Mouse (Mus musculus): ENCODE measurements around the gene Cenpf.
A peak's percentile ranks its signal among the peaks of the same experiment; 100 is the strongest.

Cenpf gene

DNA sequence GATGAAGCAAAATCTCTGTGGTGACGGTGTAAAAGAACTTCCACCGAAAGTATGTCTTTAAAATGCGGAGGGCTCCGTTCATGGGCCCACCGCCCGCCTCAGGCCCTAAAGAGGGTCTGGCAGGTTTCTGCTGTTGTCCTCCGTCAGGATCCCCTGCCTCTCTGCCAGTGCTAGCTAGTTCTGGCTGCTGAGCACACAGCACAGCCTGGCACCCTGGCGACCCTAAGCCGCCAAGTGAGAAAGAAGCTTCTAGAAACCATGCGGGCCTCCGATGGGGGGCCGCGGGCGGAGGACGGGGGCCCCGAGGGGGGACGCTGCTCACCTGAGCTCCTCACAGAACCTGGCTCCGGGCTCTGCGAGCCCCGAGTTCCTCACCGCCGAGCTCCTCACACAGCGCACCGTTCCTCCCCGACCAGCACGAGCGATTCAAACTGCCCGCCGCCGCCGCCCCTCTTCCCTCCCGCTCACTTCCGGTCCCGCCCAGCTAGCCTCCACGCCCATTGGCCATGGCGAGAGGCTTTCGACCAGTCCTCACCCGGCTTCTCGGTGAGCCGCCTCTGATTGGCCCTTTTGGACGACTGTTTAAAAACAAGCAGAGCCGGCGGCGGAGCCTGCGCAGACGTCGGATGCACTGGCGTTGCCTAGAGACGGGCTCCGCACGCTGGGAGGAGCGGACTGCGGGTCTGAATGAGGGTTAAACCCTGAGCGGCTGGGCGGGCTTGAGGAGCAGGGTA lies at the start of gene Cenpf:
Gene Cenpf (minus strand): TSS at position 433 of the 734 bp plus-strand sequence.
- DNase-seq = peak; percentile 97

- DNase-seq = no peak
Measured at GRCm38 (mm10) chr1:189732156-189732555, 44.3 kb upstream of the Cenpf start.

DNA sequence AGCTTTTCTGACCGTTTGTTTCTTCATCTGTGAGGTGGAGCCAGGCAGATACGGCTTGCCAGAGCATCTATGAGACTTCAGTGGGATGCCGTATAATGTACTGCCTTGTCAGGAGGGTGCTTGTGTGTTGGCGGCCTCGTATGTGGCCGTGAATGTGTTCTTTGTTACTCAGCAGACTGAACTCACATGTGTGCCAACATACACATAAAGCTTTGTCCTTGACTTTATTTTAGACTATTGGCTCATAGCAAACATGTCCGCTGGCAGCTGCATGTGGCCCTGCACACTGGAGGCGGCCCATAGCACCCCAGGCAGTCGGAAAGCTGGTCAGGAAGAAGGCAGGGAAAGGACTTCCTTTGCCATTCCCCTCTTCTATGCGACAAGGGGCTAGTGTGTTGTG lies 43.8 kb upstream of the Cenpf start:
- no peak for DNase-seq

- DNase-seq = peak; percentile 56
Measured at GRCm38 (mm10) chr1:189729141-189729815, 41.4 kb upstream of the Cenpf start.

DNA sequence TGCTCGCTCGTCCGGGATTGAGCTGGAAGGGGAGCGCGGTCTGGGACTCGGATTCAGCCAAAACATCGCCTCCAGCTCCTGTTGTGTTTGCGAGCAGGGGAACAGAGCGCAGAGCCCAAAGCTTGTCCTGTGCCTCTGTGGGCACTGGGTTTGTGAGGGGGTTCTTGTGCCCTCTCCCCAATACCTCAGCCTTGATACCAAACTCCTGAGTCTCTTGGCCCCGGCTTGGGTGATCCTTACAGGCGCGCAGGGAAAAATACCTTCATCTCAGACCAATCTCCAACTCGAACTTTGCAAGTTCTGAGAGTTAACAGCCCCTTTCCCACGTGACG lies 40.9 kb upstream of the Cenpf start:
- DNase-seq = no peak

DNA sequence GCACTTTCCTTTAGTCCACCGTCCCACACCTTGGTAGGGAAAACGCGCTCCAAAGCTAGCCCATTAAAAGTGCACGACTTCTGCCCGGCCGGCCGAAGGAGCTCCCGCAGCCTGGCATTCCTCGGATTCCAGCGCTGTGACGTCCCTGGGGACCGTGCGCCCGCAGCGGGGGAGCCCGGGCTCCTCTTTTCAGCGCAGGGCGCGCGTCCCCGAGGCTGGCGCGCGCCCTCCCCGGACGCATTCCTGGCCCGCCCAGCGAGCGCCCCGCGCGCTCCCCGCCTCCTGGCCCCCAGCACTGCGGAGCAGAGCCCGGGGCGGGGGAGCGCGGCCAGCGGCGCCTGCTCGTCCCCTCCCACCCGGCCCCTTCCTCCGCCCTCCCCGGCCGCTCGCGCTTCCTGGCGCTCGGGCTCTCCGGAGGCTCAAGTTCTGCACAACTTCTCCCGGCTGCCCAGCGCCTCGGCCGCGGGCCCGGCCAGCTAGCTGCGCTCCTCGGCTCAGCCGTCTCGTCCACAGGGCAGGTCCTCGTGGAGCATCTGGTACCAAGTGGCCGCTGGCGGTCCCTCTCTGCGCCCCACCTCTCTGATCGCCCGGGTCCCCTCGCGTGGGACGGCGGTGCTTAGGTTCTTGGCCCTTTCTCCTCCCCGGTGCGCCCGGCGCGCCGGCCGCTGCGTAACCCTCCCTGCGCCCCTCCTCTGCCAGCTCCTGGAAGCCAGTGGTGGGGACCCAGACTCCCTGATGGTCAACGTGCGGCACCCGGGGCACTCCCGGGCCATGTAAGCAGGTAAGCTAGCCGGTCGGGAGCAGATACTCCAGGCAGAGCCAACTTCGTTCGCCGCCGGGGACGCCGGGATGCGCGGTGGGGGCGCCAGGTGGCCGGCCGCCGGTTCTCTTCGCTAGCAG lies 40.2 kb upstream of the Cenpf start, which contains the start of gene Ptpn14:
Gene Ptpn14 (plus strand): TSS at position 385 of the 900 bp plus-strand sequence.
- peak; percentile 82 for DNase-seq

DNA sequence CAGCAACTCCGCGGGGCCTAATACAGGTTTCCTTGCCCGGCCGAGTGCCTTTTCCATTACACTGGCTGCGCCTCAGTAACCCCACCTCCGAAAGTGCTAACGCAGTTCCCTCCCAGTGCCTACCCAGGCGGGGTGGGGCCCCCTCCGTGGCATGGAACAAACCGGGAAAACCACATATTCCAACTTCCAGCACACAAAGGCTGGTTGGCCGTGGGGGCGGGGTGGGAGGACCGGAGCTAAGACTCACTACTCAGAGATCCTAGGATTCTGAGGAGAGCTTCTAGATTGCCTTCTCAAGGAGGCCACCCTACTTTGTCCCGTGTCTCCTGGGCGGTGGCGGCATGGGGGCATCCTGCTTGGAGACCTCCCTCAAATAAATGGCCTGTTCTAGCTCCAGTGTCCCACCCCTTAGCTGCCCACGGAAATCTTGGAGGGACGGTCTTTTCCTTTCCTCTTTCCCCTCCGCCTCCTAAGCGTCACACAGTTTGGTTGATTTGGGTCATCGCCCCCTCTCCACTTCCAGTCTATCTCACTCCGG lies 39.5 kb upstream of the Cenpf start:
- peak; percentile 51 for DNase-seq

GRCm38 (mm10) chr1:189726121-189726520 lies 38.2 kb upstream of the Cenpf start:
- no peak for DNase-seq

DNA sequence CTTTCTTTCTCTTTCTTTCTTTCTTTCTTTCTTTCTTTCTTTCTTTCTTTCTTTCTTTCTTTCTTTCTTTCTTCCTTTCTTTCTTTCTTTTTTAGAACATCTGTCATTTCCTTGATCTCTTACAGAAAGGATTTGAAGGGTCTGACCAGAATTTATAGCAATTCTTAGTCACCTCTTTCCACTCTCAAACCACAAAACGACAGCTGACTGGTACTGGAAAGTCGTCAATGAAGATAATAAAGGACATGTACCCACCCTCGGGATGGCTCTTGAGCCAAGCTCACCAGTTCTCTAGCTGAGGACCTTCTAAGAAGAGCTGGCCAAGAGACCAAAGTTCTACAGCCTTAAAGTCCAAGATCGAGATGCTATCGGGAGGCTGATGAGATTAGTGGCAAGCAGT lies 30.7 kb upstream of the Cenpf start:
- DNase-seq = no peak

- no peak for DNase-seq
Measured at GRCm38 (mm10) chr1:189717546-189717945, 29.7 kb upstream of the Cenpf start.

DNA sequence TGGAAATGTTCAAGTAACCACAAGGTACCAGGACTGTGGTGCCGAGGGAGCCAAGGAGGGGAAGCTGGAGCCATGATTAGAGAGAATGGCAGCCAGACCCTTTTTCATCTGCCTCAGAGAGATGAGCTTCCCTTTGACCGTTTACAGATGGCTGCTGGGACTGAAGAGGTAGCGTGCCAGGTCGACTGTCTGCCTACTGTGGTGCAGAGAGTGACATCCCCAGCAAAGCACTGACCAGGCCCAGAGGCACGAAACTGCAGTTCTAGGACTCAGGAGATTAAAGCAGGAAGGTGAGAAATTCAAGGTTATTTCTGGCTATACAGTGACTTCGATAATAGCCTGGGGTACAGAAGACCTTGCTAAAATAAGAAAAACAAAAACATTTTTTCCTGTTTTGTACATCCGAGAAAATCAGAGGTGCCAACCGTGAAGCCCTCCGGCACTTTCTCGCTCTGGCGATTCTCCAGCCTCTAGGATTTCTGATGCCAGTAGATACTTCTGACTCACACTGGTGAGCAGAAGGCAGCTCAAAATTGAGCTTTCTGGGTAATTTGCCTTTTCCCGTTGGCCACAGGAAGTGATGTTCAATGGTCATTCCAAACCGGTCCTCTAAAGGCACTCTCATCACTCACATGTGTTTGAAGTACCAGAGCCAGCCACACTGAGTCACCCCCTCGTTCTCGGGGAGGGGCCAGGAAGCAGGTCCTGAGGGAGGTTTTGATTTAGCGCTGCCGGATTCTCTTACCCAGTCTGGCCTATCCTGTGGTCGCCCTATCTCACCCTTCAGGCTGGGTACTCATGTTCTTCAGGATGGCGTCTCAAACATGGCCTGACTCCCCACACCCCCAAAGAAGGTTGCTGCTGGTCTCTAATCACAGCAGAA lies 28.3 kb upstream of the Cenpf start:
- no peak for DNase-seq

DNA sequence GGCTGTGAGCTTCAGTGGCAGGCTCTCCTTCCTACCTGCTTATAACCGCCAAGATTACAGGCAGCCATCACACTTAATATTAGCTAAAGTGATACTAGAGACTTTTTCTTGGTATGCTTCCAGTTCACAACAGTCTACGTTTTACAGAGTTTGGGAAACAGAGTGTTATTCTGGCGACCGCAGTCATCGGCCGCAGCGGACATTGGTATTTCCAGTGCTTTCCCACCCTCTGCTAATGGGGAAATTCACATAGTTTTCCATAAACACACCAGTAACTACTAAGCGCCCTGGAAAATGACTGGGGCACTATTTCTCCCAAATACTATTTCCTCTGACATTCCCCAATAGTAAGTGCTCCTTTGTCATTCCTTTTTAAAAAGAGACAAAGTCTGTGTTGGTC lies 21.1 kb upstream of the Cenpf start:
- no peak for DNase-seq

DNA sequence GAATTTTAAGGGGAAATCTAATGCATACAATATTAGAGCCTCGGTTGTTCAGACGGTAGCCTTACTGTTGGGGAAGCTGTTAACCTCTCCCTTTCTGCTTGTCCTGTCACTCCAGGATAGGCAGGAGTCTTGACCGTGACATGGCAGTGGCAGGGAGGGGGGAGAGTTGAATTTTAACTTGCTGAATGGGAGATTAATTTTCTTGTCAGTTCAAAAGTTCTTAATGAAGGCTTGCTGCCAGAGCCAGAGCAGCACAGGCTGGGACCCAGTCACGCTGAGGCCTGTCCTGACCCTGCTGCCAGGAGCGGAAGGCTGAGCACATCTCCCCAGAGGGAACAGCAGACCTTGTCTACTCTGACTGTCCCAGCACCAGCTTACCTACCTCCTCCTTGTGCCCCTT lies 19.5 kb upstream of the Cenpf start:
- DNase-seq = no peak

- DNase-seq = no peak
Measured at GRCm38 (mm10) chr1:189707014-189707413, 19.1 kb upstream of the Cenpf start.

GRCm38 (mm10) chr1:189706040-189706645 lies 18.3 kb upstream of the Cenpf start:
- no peak for DNase-seq

GRCm38 (mm10) chr1:189703591-189703990 lies 15.7 kb upstream of the Cenpf start:
- DNase-seq = no peak

DNA sequence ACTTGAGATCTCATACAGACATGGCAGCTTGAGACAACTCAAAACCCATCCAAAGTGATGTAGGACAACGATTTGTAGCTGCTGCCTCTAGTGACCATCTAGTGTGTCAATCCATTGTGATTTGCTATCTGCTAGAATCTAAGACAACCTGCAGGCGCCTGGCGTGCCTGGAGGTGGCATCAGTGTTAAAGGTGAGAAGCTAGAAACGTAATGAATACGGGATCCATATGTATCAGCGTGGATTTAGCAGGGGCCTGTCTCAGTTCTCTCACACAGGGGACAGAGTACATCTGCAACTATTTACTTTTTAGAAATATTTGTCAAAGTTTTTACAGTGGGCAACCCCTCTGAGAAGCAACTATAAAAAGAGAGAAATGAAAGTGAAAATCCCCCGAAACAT lies 15.3 kb upstream of the Cenpf start:
- DNase-seq = peak; percentile 73

GRCm38 (mm10) chr1:189700990-189701389 lies 13.1 kb upstream of the Cenpf start:
- peak; percentile 83 for DNase-seq

GRCm38 (mm10) chr1:189700186-189700585 lies 12.3 kb upstream of the Cenpf start:
- DNase-seq = no peak

DNA sequence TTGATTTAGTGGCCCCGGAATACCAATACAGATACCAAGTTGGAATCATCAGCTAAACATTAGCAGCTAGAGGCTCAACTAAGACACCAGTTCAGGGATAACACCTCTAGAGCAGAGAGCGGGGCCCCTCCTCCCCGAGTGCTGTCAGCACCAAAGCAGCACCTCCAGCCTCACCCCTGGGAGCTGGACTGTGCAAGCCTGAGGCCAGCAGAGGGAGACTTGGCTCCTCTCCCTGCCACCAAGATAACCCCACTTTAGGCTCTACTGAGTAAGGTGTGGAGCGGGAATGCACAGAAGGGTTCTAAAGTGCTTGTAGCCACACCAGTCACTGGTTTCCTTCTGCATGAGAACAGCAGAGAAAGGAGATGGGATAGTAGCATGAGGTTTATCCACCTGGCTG lies 10.5 kb upstream of the Cenpf start:
- DNase-seq = no peak

DNA sequence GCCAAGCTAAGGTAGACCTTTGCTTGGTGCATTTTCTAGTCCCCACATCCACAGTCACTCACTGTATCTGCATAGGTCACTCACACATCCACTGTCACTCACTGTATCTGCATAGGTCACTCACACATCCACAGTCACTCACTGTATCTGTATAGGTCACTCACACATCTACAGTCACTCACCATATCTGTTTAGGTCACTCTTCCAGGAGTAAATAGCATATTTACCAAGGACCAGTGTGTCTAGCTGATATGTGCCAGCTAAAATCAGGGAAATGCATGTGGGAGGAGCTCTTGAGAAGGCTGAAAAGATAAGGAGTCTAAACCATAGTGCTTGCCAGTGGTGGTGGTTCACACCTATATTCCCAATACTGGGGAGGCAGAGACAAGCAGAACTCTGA lies 7.4 kb upstream of the Cenpf start:
- no peak for DNase-seq

- no peak for DNase-seq
Measured at GRCm38 (mm10) chr1:189694391-189694790, 6.5 kb upstream of the Cenpf start.

Measured in thymus, postnatal 4 days (tissue).